Mouse (Mus musculus): ENCODE measurements around the gene Vangl2.
A peak's percentile ranks its signal among the peaks of the same experiment; 100 is the strongest.

The Vangl2 gene

GRCm38 (mm10) chr1:172027809-172028102 is 488 bp downstream of the Vangl2 start:
- DNase-seq (ENCODE audit: low spot score in 2 of 2), result no peak

GRCm38 (mm10) chr1:172027010-172027808 is 1.0 kb downstream of the Vangl2 start:
- DNase-seq (ENCODE audit: low spot score in 2 of 2), result peak; percentile 87 to 96

GRCm38 (mm10) chr1:172026201-172026901 is 1.9 kb downstream of the Vangl2 start:
- peak in 1 of 2 experiments; percentile 56 for DNase-seq (ENCODE audit: low spot score in 2 of 2)

DNA sequence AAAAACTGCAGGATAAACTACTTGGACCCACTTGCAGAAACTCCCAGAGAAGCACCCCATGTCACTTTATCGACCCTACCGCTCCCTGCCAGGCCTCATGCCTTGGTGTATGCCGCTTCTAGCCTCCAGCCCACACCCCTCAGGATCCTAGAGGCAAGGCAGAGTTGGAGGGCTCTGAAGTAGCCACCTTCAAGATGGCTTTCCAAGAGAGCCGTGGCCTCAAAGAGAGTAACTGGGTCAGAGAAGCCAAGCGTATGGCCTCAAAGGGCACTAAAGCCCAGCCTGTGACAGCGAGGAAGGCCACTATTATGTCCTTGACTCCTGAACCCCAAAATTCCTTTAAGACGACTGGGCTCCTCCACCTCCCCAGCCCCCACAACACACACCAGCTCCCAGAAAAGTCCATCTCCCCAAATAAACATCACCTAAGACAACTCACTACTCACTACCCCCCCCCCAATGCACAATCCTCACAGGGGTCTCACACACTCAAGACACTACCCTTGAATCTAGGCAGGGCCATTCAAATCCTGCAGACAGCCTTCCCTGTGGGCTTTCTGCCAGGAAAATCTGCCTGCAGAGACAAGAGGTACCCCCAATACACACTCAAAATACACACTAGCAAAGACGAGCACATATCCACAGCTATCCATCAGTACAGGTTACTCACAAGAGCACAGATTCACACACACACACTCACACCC is 2.9 kb downstream of the Vangl2 start:
- no peak for DNase-seq (ENCODE audit: low spot score in 2 of 2)

GRCm38 (mm10) chr1:172024140-172024895 is 3.9 kb downstream of the Vangl2 start:
- peak in 1 of 2 experiments; percentile 7 for DNase-seq (ENCODE audit: low spot score in 2 of 2)

GRCm38 (mm10) chr1:172019863-172020521 is 8.3 kb downstream of the Vangl2 start:
- no peak for DNase-seq (ENCODE audit: low spot score in 2 of 2)

DNA sequence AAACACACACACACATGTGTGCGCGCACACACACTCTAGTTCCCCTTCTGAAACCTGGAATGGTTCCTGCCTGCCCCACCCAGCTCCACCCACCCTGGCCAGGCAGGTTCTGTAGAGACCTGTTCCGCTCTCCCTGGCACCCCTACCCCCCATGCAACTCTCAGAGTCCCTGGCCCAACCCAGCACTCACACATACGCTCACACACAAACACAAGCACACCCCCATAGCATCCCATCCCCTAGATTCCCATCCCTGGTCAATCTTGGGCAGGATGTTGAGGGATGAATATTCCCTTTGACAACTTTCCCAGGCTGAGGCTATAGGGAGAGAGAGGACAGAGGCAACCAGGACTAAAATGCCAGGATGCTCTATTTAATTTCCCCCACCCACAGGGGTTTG is 8.9 kb downstream of the Vangl2 start:
- DNase-seq (ENCODE audit: low spot score in 2 of 2), result no peak

GRCm38 (mm10) chr1:172018336-172019311 is 9.6 kb downstream of the Vangl2 start:
- no peak for DNase-seq (ENCODE audit: low spot score in 2 of 2)

GRCm38 (mm10) chr1:172017517-172018070 is 10.7 kb downstream of the Vangl2 start:
- no peak for DNase-seq (ENCODE audit: low spot score in 2 of 2)

GRCm38 (mm10) chr1:172016660-172017516 is 11.4 kb downstream of the Vangl2 start:
- DNase-seq (ENCODE audit: low spot score in 2 of 2), result peak in 1 of 2 experiments; percentile 41

DNA sequence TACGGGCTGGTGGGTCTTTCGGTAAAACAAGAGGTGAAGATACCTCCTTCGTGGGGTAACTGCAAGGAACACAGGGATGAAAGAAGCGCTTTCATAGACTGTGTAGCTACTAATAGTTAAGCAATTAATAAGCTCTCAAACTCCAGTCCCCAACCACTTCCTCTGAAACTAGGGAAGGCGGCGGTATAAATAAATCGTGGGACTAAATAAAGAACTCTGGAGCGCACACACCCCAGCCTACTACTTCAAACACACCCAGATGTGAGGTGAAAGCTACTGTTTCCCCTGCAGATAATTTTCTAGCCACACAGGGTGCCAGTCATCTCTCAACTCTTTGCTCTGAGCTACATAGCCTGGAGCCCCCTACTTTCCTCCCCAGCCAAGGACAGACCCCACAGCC is 12.2 kb downstream of the Vangl2 start:
- DNase-seq (ENCODE audit: low spot score in 2 of 2), result no peak

DNA sequence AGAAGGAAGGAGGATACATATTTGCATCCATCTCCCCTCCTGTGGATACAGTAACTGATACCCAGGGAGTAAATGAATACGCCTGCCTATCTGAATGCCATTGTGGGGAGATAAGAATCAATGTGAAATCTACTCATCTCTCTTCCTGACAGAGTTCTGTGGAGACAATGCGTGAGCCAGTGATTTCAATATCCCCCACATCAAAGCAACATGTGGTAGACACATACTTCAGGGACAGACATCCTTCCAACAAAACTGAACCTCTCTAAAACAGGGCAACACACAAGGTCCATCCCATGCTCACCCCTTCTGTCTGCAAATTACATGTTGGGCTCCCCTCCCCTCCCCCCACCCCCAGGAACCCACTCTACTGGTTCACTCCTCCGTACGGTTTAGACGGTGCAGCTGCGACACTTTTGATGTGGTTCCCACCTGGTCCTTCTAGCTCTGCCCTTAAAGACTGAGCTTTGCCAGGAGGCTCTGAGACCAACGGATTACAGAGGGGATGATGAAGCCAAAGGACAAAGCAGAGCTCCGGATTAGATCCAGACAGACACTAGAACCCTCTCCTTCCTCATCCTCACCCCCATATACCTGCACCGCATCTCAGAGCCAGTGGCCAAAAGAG is 12.8 kb downstream of the Vangl2 start:
- DNase-seq (ENCODE audit: low spot score in 2 of 2), result no peak

DNA sequence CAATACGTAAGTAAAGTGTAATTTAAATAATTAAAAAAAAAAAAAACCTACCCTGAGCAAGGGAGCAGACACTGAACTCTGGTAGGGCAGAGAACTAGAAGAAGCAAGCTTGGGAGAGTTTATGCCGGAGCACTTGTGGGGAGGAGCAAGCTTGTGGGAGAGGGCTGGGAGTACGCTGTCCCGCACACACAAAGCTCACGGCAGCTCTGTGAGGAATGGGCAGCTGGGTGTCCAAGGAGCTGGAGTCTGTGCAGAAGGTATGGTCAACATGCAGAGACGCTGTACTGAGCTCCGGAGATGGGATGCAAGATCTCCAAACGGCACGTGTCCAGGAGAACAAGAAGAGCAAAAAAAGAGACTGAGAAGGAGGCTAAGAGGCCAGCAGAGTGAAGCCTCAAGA is 13.5 kb downstream of the Vangl2 start:
- no peak for DNase-seq (ENCODE audit: low spot score in 2 of 2)

- peak; percentile 58 to 79 for DNase-seq (ENCODE audit: low spot score in 2 of 2)
These were observed 16.2 kb downstream of the Vangl2 start for GRCm38 (mm10) chr1:172012030-172012429.

- no peak for DNase-seq (ENCODE audit: low spot score in 2 of 2)
These were observed 18.0 kb downstream of the Vangl2 start for GRCm38 (mm10) chr1:172010042-172010824.

DNA sequence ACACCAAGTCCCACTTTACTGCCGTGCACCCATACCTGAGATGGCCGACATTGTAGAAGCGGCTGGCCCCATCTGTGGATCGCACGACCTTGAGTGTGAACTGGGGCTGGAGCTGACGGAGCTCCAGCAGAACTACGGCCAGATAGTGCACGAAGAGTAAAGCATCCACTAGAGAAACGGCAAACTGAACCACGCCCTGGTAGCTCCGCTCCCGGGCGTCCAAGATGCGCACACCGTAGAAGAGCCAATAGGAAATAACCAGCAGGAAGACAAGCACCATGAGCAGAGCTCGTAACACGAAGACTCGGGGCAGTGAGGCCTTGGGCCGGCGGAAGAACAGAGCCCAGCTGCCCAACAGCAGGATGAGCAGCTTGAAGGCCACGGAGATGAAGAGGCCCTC is 18.8 kb downstream of the Vangl2 start:
- no peak for DNase-seq (ENCODE audit: low spot score in 2 of 2)

GRCm38 (mm10) chr1:172008351-172008750 is 19.9 kb downstream of the Vangl2 start:
- DNase-seq (ENCODE audit: low spot score in 2 of 2), result no peak

DNA sequence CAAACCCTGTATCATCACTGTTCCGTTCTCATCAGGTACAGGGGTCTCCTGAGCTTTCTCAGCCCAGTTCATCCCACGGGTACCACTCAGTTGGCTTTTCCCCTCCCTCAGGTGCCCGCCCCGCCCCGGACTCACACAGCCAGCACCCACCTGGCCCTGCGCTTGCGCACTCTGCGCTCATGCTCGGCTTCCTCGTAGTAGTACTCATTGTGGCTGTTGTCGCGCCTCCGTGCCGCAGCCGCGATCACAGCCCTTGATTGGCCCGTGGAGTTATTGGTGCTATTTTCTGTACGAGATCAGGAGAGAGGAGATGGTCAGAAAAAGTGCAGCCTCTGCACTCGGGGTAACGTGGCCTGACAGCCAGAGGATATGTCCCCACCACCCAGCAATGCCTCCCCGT is 20.5 kb downstream of the Vangl2 start:
- peak in 1 of 2 experiments; percentile 6 for DNase-seq (ENCODE audit: low spot score in 2 of 2)
